In genomic region chr9:72787732-72788131, GRCm38 (mm10) we compare ENCODE assay signal across 21 mouse cellular contexts. TPM values are rescaled to one million over a fixed set of nuclear protein-coding genes. Genes with fewer than 3 reads are reported as not detected.
DNase-seq lines count a peak whose midpoint lies in the region.
"Had no signal": no experiment of that assay in that cellular context is flagged by ENCODE, and none has a peak within 500 bp of the region (broad histone marks: within the 10 kb centered on the region; RNA-seq: fewer than 3 reads in every experiment).

No protein-coding gene starts in this region.

- intact Hi-C loops in left cerebral cortex, postnatal 14 days (cut with DNase I), result no loop called here

- DNase-seq in ES-CJ7 (ENCODE audit: low read depth, low spot score) (peak; percentile 58), R1 (ENCODE audit: low read depth, low spot score) (peak; percentile 90), ZHBTc4 (ENCODE audit: low read depth, low spot score) (peak; percentile 71)
- no peak for DNase-seq in left cerebral cortex, postnatal 14 days (ENCODE audit: low spot score in 2 of 2)
- DNase-seq in neural tube, embryonic 10.5 days (ENCODE audit: extremely low spot score, low spot score), result no peak
- no peak for DNase-seq in lung, adult 18-20 months
- DNase-seq: adrenal gland, adult 2 months; adrenal gland, adult 8-10 months; adrenal gland, postnatal 10 days; adrenal gland, postnatal 14 days; adrenal gland, postnatal 25 days; adrenal gland, postnatal 36 days; B cell, adult 2 months; cerebellum, adult 11 months; cerebellum, adult 11-12 months; cerebellum, adult 18-20 months; cerebellum, adult 2 months; cerebellum, adult 8-10 months; cerebellum, adult 9-10 months had no signal

RNA-seq across cellular contexts. Expression of gene Prtg, which starts 18.9 kb away (rescaled TPM):
- total RNA-seq in left cerebral cortex, postnatal 14 days (2021), result 1 to 10 TPM; 1.1 to 1.4 TPM
- total RNA-seq: CH12.LX, MEL had no signal

Comparison
In these comparisons a context has a peak if more than half of its experiments do, and no peak if none do; other contexts are left out.
1. DNase-seq: peak in ES-CJ7 (single experiment), R1 (single experiment) and ZHBTc4 (single experiment); none in left cerebral cortex, postnatal 14 days (0 of 2), neural tube, embryonic 10.5 days (single experiment) and lung, adult 18-20 months (0 of 2).